Mouse (Mus musculus) erythroblast, embryonic 14.5 days (primary cell): ENCODE data around the gene Cacna1d.

Experiments
- GATA1 ChIP-seq: IDR thresholded peaks from 2 replicates; pipeline ENCODE4 v1.6.1; 2012; ENCODE audit warnings: low read length, inconsistent platforms, mixed read lengths
- TAL1 ChIP-seq: IDR thresholded peaks from 3 replicates; pipeline ENCODE4 v1.6.1; 2012; ENCODE audit warnings: low read length, inconsistent platforms, mixed read lengths

- TF ChIP-seq GATA1 = no peak
- TF ChIP-seq TAL1 = no peak
Measured at GRCm38 (mm10) chr14:30474416-30474815, 16.8 kb downstream of the Cacna1d start.
